Mouse (Mus musculus): ENCODE measurements around the gene 1810046K07Rik. TPM values are rescaled to one million over a fixed set of nuclear protein-coding genes. Genes with fewer than 3 reads are reported as not detected.

Gene 1810046K07Rik
- polyA plus RNA-seq, 1 experiment from 2014 or later = not detected

GRCm38 (mm10) chr9:51278500-51279381, 50.0 kb downstream of the 1810046K07Rik start, which contains the start of gene Colca2:
Gene Colca2 (minus strand): TSS chr9:51278569.
- H3K27ac ChIP-seq (ENCODE audit: low read depth, low read length) = no peak within 1 kb of the TSS; the same call in 1 of the 2 replicates
- H3K9me3 ChIP-seq (ENCODE audit: control insufficient read depth, low read length) = no peaks in the 10 kb centered on the region
- H3K4me2 ChIP-seq (ENCODE audit: low read length) = peak within 1 kb of the TSS; percentile 69
- WGBS = under 1% methylated on average over 53 of the region's 53 CpGs
- peak; percentile 98 for ATAC-seq
- H3K27me3 ChIP-seq (replicated peaks; ENCODE audit: control insufficient read depth, insufficient read depth, low read length) = peaks cover 14% of the 10 kb centered on the region
- H3K9ac ChIP-seq (ENCODE audit: low read depth, low read length) = peak within 1 kb of the TSS; percentile 68
- H3K4me1 ChIP-seq (ENCODE audit: control insufficient read depth, insufficient read depth, low read depth, low read length) = peaks cover 10% of the 10 kb centered on the region
- H3K4me3 ChIP-seq (ENCODE audit: low read length) = peak within 1 kb of the TSS; percentile 42
- H3K36me3 ChIP-seq (ENCODE audit: control insufficient read depth, insufficient read depth, low read length) = no peaks in the 10 kb centered on the region

- Histone ChIP-seq H3K4me2 (ENCODE audit: low read length) (peak overlapping the region; percentile 69), H3K4me1 (ENCODE audit: control insufficient read depth, insufficient read depth, low read depth, low read length) (peaks cover 10% of the 10 kb centered on the region), H3K27me3 (replicated peaks; ENCODE audit: control insufficient read depth, insufficient read depth, low read length) (peaks cover 14% of the 10 kb centered on the region), H3K9ac (ENCODE audit: low read depth, low read length) (peak overlapping the region; percentile 68), H3K36me3 (ENCODE audit: control insufficient read depth, insufficient read depth, low read length) (no peaks in the 10 kb centered on the region), H3K9me3 (ENCODE audit: control insufficient read depth, low read length) (no peaks in the 10 kb centered on the region), H3K27ac (ENCODE audit: low read depth, low read length) (no peak overlapping the region; the same call in 1 of the 2 replicates), H3K4me3 (ENCODE audit: low read length) (peak overlapping the region; percentile 42)
- WGBS = 23% methylated on average over 13 of the region's 13 CpGs
- peak; percentile 46; the same call in 1 of the 2 replicates for ATAC-seq
Measured at GRCm38 (mm10) chr9:51277834-51278498, 50.8 kb downstream of the 1810046K07Rik start.

GRCm38 (mm10) chr9:51274678-51275077, 54.0 kb downstream of the 1810046K07Rik start:
- no peak overlapping the region for H3K4me2 ChIP-seq (ENCODE audit: low read length)
- H3K9me3 ChIP-seq (ENCODE audit: control insufficient read depth, low read length) = no peaks in the 10 kb centered on the region
- 47% methylated on average over 4 of the region's 4 CpGs for whole genome bisulfite sequencing
- H3K27me3 ChIP-seq (replicated peaks; ENCODE audit: control insufficient read depth, insufficient read depth, low read length) = peaks cover 10% of the 10 kb centered on the region
- peaks cover 10% of the 10 kb centered on the region for H3K4me1 ChIP-seq (ENCODE audit: control insufficient read depth, insufficient read depth, low read depth, low read length)
- no peak overlapping the region for H3K27ac ChIP-seq (ENCODE audit: low read depth, low read length)
- no peak overlapping the region for H3K4me3 ChIP-seq (ENCODE audit: low read length)
- no peak overlapping the region for H3K9ac ChIP-seq (ENCODE audit: low read depth, low read length)
- H3K36me3 ChIP-seq (ENCODE audit: control insufficient read depth, insufficient read depth, low read length) = no peaks in the 10 kb centered on the region
- no peak for ATAC-seq

- WGBS = 77% methylated on average over 9 of the region's 9 CpGs
- H3K9ac ChIP-seq (ENCODE audit: low read depth, low read length) = no peak overlapping the region
- H3K4me3 ChIP-seq (ENCODE audit: low read length) = no peak overlapping the region
- no peak overlapping the region for H3K27ac ChIP-seq (ENCODE audit: low read depth, low read length)
- no peaks in the 10 kb centered on the region for H3K9me3 ChIP-seq (ENCODE audit: control insufficient read depth, low read length)
- no peak overlapping the region for H3K4me2 ChIP-seq (ENCODE audit: low read length)
- H3K36me3 ChIP-seq (ENCODE audit: control insufficient read depth, insufficient read depth, low read length) = no peaks in the 10 kb centered on the region
- peaks cover 5% of the 10 kb centered on the region; the same call in 1 of the 2 replicates for H3K27me3 ChIP-seq (replicated peaks; ENCODE audit: control insufficient read depth, insufficient read depth, low read length)
- H3K4me1 ChIP-seq (ENCODE audit: control insufficient read depth, insufficient read depth, low read depth, low read length) = peaks cover 6% of the 10 kb centered on the region
- no peak for ATAC-seq
Measured at GRCm38 (mm10) chr9:51273581-51274154, 55.0 kb downstream of the 1810046K07Rik start.

- H3K27ac ChIP-seq (ENCODE audit: low read depth, low read length) = no peak overlapping the region
- H3K4me2 ChIP-seq (ENCODE audit: low read length) = no peak overlapping the region
Measured at GRCm38 (mm10) chr9:51272102-51272501, 56.6 kb downstream of the 1810046K07Rik start.

GRCm38 (mm10) chr9:51271073-51271472, 57.6 kb downstream of the 1810046K07Rik start:
- ATAC-seq = no peak

More at GRCm38 (mm10) chr9:51272102-51272501, 56.6 kb downstream of the 1810046K07Rik start:
- H3K27me3 ChIP-seq (replicated peaks; ENCODE audit: control insufficient read depth, insufficient read depth, low read length) = no peaks in the 10 kb centered on the region
- no peaks in the 10 kb centered on the region for H3K4me1 ChIP-seq (ENCODE audit: control insufficient read depth, insufficient read depth, low read depth, low read length)
- H3K4me3 ChIP-seq (ENCODE audit: low read length) = no peak overlapping the region
- H3K9ac ChIP-seq (ENCODE audit: low read depth, low read length) = no peak overlapping the region
- ATAC-seq = no peak
- WGBS = 86% methylated on average over 5 of the region's 5 CpGs
- H3K36me3 ChIP-seq (ENCODE audit: control insufficient read depth, insufficient read depth, low read length) = no peaks in the 10 kb centered on the region
- H3K9me3 ChIP-seq (ENCODE audit: control insufficient read depth, low read length) = no peaks in the 10 kb centered on the region

GRCm38 (mm10) chr9:51268852-51269251, 59.9 kb downstream of the 1810046K07Rik start:
- H3K4me2 ChIP-seq (ENCODE audit: low read length) = no peak overlapping the region
- H3K27me3 ChIP-seq (replicated peaks; ENCODE audit: control insufficient read depth, insufficient read depth, low read length) = no peaks in the 10 kb centered on the region
- no peaks in the 10 kb centered on the region for H3K9me3 ChIP-seq (ENCODE audit: control insufficient read depth, low read length)
- H3K4me3 ChIP-seq (ENCODE audit: low read length) = no peak overlapping the region
- H3K36me3 ChIP-seq (ENCODE audit: control insufficient read depth, insufficient read depth, low read length) = no peaks in the 10 kb centered on the region
- 74% methylated on average over 5 of the region's 5 CpGs for WGBS
- ATAC-seq = no peak
- no peak overlapping the region for H3K9ac ChIP-seq (ENCODE audit: low read depth, low read length)
- no peaks in the 10 kb centered on the region for H3K4me1 ChIP-seq (ENCODE audit: control insufficient read depth, insufficient read depth, low read depth, low read length)
- no peak overlapping the region for H3K27ac ChIP-seq (ENCODE audit: low read depth, low read length)

More at GRCm38 (mm10) chr9:51271073-51271472, 57.6 kb downstream of the 1810046K07Rik start:
- no peak overlapping the region for H3K4me2 ChIP-seq (ENCODE audit: low read length)
- no peaks in the 10 kb centered on the region for H3K36me3 ChIP-seq (ENCODE audit: control insufficient read depth, insufficient read depth, low read length)
- no peaks in the 10 kb centered on the region for H3K4me1 ChIP-seq (ENCODE audit: control insufficient read depth, insufficient read depth, low read depth, low read length)
- 59% methylated on average over 8 of the region's 8 CpGs for WGBS
- no peak overlapping the region for H3K4me3 ChIP-seq (ENCODE audit: low read length)
- no peaks in the 10 kb centered on the region for H3K27me3 ChIP-seq (replicated peaks; ENCODE audit: control insufficient read depth, insufficient read depth, low read length)
- H3K27ac ChIP-seq (ENCODE audit: low read depth, low read length) = no peak overlapping the region
- no peak overlapping the region for H3K9ac ChIP-seq (ENCODE audit: low read depth, low read length)
- no peaks in the 10 kb centered on the region for H3K9me3 ChIP-seq (ENCODE audit: control insufficient read depth, low read length)

- Histone ChIP-seq H3K9ac (ENCODE audit: low read depth, low read length) (no peak overlapping the region), H3K4me2 (ENCODE audit: low read length) (no peak overlapping the region), H3K27me3 (replicated peaks; ENCODE audit: control insufficient read depth, insufficient read depth, low read length) (no peaks in the 10 kb centered on the region), H3K4me1 (ENCODE audit: control insufficient read depth, insufficient read depth, low read depth, low read length) (no peaks in the 10 kb centered on the region), H3K27ac (ENCODE audit: low read depth, low read length) (no peak overlapping the region), H3K36me3 (ENCODE audit: control insufficient read depth, insufficient read depth, low read length) (no peaks in the 10 kb centered on the region), H3K4me3 (ENCODE audit: low read length) (no peak overlapping the region), H3K9me3 (ENCODE audit: control insufficient read depth, low read length) (0 out of 2 replicates have a peak, but pooled peaks cover 6% of the 10 kb centered on the region)
- ATAC-seq = no peak
- WGBS = 86% methylated on average over 5 of the region's 5 CpGs
Measured at GRCm38 (mm10) chr9:51258426-51258825, 70.3 kb downstream of the 1810046K07Rik start.

All from hindbrain, embryonic 16.5 days (tissue).